Mouse (Mus musculus) liver, embryonic 11.5 days (tissue): ENCODE measurements around the gene Xxylt1. TPM values are rescaled to one million over a fixed set of nuclear protein-coding genes. Genes with fewer than 3 reads are reported as not detected.

Source experiments
- ATAC-seq: fragments of 200-750 bp; cut with Nextera tagmentation; replicated peaks from 2 replicates; pipeline ENCODE4 v1.8.0; 2017; ENCODE audit warnings: moderate number of reproducible peaks, mild to moderate bottlenecking, moderate TSS enrichment, moderate library complexity; ENCODE audit not compliant: low FRiP score
- DNase-seq: peaks from one replicate; pipeline ENCODE4 v3.0.0-alpha.2; 2017; ENCODE audit warnings: low spot score
- H3K27ac ChIP-seq: fragments of 300-500 bp; sonication (generic); 2 replicates; pipeline ENCODE4 v1.5.1; 2014; ENCODE audit warnings: mild to moderate bottlenecking, low read depth, low read length, control low read depth
- H3K27me3 ChIP-seq: fragments of 300-500 bp; sonication (generic); replicated peaks from 2 replicates; pipeline ENCODE4 v1.6.1; 2014; ENCODE audit warnings: low read length, mixed read lengths; ENCODE audit not compliant: control insufficient read depth, insufficient read depth
- H3K36me3 ChIP-seq: fragments of 300-500 bp; sonication (generic); 2 replicates; pipeline ENCODE4 v1.6.1; 2014; ENCODE audit warnings: mild to moderate bottlenecking, low read length, moderate library complexity, mixed read lengths; ENCODE audit not compliant: control insufficient read depth, insufficient read depth
- H3K4me1 ChIP-seq: fragments of 300-500 bp; sonication (generic); replicated peaks from 2 replicates; pipeline ENCODE4 v1.6.1; 2014; ENCODE audit warnings: low read length, mixed read lengths; ENCODE audit not compliant: control insufficient read depth, insufficient read depth
- H3K4me2 ChIP-seq: fragments of 300-500 bp; sonication (generic); 2 replicates; pipeline ENCODE4 v1.6.1; 2014; ENCODE audit warnings: mild to moderate bottlenecking, control low read depth, moderate library complexity
- H3K4me3 ChIP-seq: fragments of 300-500 bp; sonication (generic); 2 replicates; pipeline ENCODE4 v1.5.1; 2014; ENCODE audit warnings: low read depth, low read length, control low read depth
- H3K9ac ChIP-seq: fragments of 300-500 bp; sonication (generic); 2 replicates; pipeline ENCODE4 v1.6.1; 2014; ENCODE audit warnings: low read depth, low read length, control low read depth
- H3K9me3 ChIP-seq: fragments of 300-500 bp; sonication (generic); 2 replicates; pipeline ENCODE4 v1.6.1; 2016; ENCODE audit warnings: low read length, inconsistent platforms, mixed read lengths; ENCODE audit not compliant: control insufficient read depth
- WGBS: fragments of 180-500 bp; shearing (Covaris S2); extraction: QIAGEN DNeasy Blood & Tissue Kit; methylation state at CpG from one replicate; pipeline ENCODE4 v1.1.7; 2014; 5-methylcytosine and 5-hydroxymethylcytosine counted together
- polyA plus RNA-seq: library from polyadenylated mRNA; unstranded; fragments of >200 nt; fragmentation: Nextera tagmentation; extraction: Ambion mirVana; gene quantifications from 2 replicates; pipeline ENCODE4 v1.2.1, GENCODE M21; 2014

The Xxylt1 gene
- polyA plus RNA-seq, 1 experiment from 2014 or later = 10.7 TPM

- no peak overlapping the region for H3K9ac ChIP-seq
- ATAC-seq = no peak
- no peaks in the 10 kb centered on the region for H3K27me3 ChIP-seq
- H3K4me2 ChIP-seq = no peak overlapping the region
- 92% methylated on average over 2 of the region's 2 CpGs for WGBS
- no peak for DNase-seq
- no peak overlapping the region for H3K27ac ChIP-seq
- H3K4me3 ChIP-seq = no peak overlapping the region
- H3K4me1 ChIP-seq = peaks cover 13% of the 10 kb centered on the region
- no peaks in the 10 kb centered on the region for H3K9me3 ChIP-seq
- H3K36me3 ChIP-seq = no peaks in the 10 kb centered on the region
Measured at GRCm38 (mm10) chr16:30998711-30999110, 82.5 kb downstream of the Xxylt1 start.

DNA sequence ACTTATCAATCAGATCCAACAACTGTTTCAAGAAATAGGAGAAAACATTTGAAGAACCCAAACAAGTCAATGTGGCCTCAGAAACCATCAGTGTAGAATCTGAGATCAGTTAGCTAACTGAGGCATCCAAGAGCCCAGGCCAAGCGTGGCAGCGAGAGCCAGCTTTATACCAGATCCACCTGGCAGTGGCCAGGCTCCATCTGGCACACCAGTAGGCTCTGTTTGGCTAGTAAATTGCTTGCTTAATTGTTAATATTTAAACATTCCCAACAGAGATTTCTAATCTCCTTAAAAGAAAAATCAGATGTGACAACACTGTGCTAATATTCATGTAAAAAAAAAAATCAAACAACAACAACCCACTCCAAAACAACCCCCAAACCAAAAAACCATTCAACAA, 83.2 kb downstream of the Xxylt1 start:
- no peak for DNase-seq
- no peaks in the 10 kb centered on the region for H3K9me3 ChIP-seq
- H3K36me3 ChIP-seq = no peaks in the 10 kb centered on the region
- H3K4me2 ChIP-seq = no peak overlapping the region
- no peaks in the 10 kb centered on the region for H3K27me3 ChIP-seq
- no peak for ATAC-seq
- H3K4me1 ChIP-seq = peaks cover 8% of the 10 kb centered on the region
- H3K4me3 ChIP-seq = no peak overlapping the region
- WGBS = 92% methylated on average over 2 of the region's 2 CpGs
- H3K9ac ChIP-seq = no peak overlapping the region
- no peak overlapping the region for H3K27ac ChIP-seq

DNA sequence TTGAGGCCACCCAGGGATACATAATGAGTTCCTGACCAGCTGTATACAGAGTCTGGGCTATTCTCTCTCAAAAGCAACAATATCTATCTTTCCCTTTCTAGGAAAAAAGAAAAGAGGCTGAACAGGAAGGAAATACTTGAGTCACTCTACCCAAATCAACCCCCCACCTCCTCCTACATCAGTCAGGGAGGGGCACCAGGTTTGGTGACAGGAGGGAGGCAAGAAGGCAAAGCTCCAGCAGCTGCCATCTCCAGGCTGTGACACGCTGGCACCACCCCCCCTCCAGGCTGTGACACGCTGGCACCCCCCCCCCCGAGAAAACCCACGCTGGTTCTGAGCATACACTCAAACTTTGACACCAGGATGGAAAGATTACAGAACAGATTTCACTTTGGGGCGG, 85.8 kb downstream of the Xxylt1 start:
- Histone ChIP-seq H3K4me2 (no peak overlapping the region), H3K4me1 (peaks cover 8% of the 10 kb centered on the region), H3K27me3 (no peaks in the 10 kb centered on the region), H3K9ac (no peak overlapping the region), H3K4me3 (no peak overlapping the region), H3K36me3 (no peaks in the 10 kb centered on the region), H3K27ac (peak overlapping the region; percentile 13; the same call in 1 of the 2 replicates), H3K9me3 (no peaks in the 10 kb centered on the region)
- 78% methylated on average over 5 of the region's 5 CpGs for WGBS
- DNase-seq (no peak), ATAC-seq (no peak)

GRCm38 (mm10) chr16:30994881-30995280, 86.4 kb downstream of the Xxylt1 start:
- Histone ChIP-seq H3K36me3 (no peaks in the 10 kb centered on the region), H3K27ac (peak overlapping the region; percentile 13; the same call in 1 of the 2 replicates), H3K4me2 (no peak overlapping the region), H3K9me3 (no peaks in the 10 kb centered on the region), H3K4me1 (peaks cover 8% of the 10 kb centered on the region), H3K9ac (no peak overlapping the region), H3K27me3 (no peaks in the 10 kb centered on the region), H3K4me3 (no peak overlapping the region)
- DNase-seq (no peak), ATAC-seq (no peak)
- WGBS = 45% methylated on average over 2 of the region's 2 CpGs

GRCm38 (mm10) chr16:30994296-30994695, 86.9 kb downstream of the Xxylt1 start:
- H3K9ac ChIP-seq = no peak overlapping the region
- H3K4me2 ChIP-seq = no peak overlapping the region
- H3K27ac ChIP-seq = peak overlapping the region; percentile 11; the same call in 1 of the 2 replicates
- H3K9me3 ChIP-seq = no peaks in the 10 kb centered on the region
- peaks cover 8% of the 10 kb centered on the region for H3K4me1 ChIP-seq
- no peak overlapping the region for H3K4me3 ChIP-seq
- no peak for ATAC-seq
- WGBS = 53% methylated on average over 7 of the region's 7 CpGs
- no peaks in the 10 kb centered on the region for H3K27me3 ChIP-seq
- DNase-seq = no peak
- H3K36me3 ChIP-seq = no peaks in the 10 kb centered on the region

DNA sequence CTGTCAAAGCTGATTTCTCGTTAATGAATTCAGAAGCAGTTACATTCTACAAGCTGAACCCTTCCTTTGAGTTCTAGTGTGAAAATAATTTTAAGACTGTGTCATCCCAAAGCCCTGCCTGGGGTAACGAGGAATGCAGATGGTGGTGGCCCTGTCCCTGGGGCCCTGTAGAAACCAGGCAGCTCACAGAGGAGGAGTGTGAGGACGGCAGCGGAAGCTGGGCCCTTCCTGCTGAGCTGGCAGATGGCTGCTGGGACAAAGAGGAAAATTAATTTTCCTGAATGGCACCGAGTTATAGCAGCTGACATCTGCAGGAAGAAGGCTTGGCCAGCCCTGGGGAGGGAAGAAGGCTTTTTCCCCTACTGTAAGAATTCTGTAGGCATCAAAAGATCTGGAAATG, 88.7 kb downstream of the Xxylt1 start:
- no peaks in the 10 kb centered on the region for H3K27me3 ChIP-seq
- no peak for ATAC-seq
- no peak overlapping the region for H3K9ac ChIP-seq
- 55% methylated on average over 5 of the region's 5 CpGs for WGBS
- no peak overlapping the region for H3K4me2 ChIP-seq
- H3K27ac ChIP-seq = no peak overlapping the region; the same call in 1 of the 2 replicates
- H3K36me3 ChIP-seq = no peaks in the 10 kb centered on the region
- no peak overlapping the region for H3K4me3 ChIP-seq
- DNase-seq = no peak
- H3K4me1 ChIP-seq = peaks cover 8% of the 10 kb centered on the region
- no peaks in the 10 kb centered on the region for H3K9me3 ChIP-seq

DNA sequence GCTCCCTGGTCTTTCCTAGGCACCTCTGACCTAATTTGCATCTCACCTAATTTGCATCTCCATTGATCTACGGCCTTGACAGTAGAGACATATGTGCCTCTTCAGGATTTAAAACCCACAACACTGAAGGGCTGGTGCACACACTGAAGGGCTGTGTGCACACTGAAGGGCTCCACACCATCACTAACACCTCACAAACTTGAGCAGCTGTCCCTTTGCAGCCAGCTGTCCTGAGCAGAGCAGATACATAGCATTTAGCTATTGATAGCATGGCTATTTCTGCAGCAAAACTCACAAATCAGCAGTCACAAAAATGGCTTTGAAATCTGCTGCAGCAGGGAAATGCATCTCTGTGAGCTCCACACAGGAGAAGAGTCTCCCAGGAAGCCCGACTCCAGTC, 90.6 kb downstream of the Xxylt1 start:
- Histone ChIP-seq H3K27ac (no peak overlapping the region), H3K9ac (no peak overlapping the region), H3K27me3 (no peaks in the 10 kb centered on the region), H3K4me2 (no peak overlapping the region), H3K9me3 (no peaks in the 10 kb centered on the region), H3K4me3 (no peak overlapping the region), H3K36me3 (no peaks in the 10 kb centered on the region), H3K4me1 (peaks cover 4% of the 10 kb centered on the region)
- DNase-seq (no peak), ATAC-seq (no peak)
- WGBS = 66% methylated on average over 2 of the region's 2 CpGs

GRCm38 (mm10) chr16:30988225-30988624, 93.0 kb downstream of the Xxylt1 start:
- ATAC-seq (no peak), DNase-seq (no peak)
- Histone ChIP-seq H3K4me2 (no peak overlapping the region), H3K36me3 (no peaks in the 10 kb centered on the region), H3K9me3 (no peaks in the 10 kb centered on the region), H3K9ac (no peak overlapping the region), H3K4me1 (0 out of 2 replicates have a peak, but pooled peaks cover 4% of the 10 kb centered on the region), H3K27ac (no peak overlapping the region), H3K4me3 (no peak overlapping the region), H3K27me3 (no peaks in the 10 kb centered on the region)
- WGBS = 84% methylated on average over 6 of the region's 6 CpGs

GRCm38 (mm10) chr16:30987684-30988083, 93.5 kb downstream of the Xxylt1 start:
- Histone ChIP-seq H3K36me3 (no peaks in the 10 kb centered on the region), H3K4me2 (no peak overlapping the region), H3K27me3 (no peaks in the 10 kb centered on the region), H3K27ac (no peak overlapping the region), H3K4me1 (0 out of 2 replicates have a peak, but pooled peaks cover 3% of the 10 kb centered on the region), H3K4me3 (no peak overlapping the region), H3K9ac (no peak overlapping the region), H3K9me3 (no peaks in the 10 kb centered on the region)
- no peak for ATAC-seq
- DNase-seq = no peak
- WGBS = 79% methylated on average over 6 of the region's 6 CpGs
